Mouse (Mus musculus) retina, adult 2 months (tissue): ENCODE data around the gene Arl16.

Source experiments
- DNase-seq: peaks from one replicate; pipeline ENCODE4 v3.0.0-alpha.2; 2012; ENCODE audit warnings: low read depth, low spot score

The Arl16 gene

DNA sequence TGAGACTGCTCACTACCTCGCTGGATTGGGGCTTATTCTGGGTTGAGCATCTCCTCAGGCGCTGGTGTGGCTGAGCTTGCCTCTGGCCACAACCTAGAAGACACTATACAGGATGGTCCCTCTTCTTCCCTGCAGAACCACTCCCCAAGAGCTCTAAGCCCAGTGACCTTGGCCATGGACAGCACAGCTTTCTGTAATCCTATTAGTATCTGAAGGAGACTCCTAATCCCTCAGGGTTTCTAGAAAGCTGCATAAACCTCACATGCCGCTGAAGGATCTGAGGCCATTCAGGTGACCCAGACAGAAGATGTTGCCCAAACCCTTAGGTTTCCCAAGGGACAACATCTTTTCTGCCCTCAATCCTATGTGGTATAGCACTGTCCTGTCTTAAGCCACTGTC, 15.2 kb downstream of the Arl16 start:
- peak; percentile 89 for DNase-seq

DNA sequence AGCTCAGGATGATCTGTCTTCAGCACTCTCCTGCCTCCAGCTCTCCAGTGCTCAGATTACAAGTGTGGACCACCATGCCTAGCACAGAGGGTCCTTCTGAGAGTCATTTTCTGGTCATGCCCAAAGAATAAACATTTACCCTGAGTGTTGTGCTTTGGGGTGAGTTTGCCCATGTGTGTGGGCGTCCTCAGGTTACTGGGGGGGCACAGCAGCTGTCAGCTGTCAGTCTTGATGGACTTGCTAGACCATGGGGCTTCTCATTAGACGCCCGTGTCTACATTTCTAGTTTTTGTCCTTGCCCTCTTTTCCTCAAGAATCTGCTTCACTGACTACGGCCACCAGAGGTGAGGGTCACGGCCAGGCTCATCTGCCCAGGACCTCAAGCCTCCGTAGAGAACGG, 20.2 kb downstream of the Arl16 start:
- DNase-seq, result no peak

DNA sequence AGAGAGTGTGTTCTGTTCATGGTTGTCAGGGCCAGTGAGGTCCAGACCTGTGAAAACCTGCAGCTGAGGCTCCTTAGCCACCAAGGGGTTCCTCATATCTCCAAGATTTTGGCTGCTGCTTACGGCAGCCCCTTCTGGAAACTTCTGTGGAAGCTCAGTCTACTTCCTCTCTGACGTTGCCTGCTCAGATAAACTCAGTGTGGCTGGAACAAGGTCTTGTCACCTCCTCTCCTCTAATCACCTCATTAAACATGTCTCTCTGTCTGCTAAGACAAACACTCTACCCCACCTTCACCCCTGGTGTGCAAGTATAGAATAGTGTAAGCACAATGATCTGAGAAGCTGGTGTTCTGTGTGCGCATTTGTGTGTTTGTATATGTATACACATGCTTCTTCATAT, 21.9 kb downstream of the Arl16 start:
- no peak for DNase-seq

DNA sequence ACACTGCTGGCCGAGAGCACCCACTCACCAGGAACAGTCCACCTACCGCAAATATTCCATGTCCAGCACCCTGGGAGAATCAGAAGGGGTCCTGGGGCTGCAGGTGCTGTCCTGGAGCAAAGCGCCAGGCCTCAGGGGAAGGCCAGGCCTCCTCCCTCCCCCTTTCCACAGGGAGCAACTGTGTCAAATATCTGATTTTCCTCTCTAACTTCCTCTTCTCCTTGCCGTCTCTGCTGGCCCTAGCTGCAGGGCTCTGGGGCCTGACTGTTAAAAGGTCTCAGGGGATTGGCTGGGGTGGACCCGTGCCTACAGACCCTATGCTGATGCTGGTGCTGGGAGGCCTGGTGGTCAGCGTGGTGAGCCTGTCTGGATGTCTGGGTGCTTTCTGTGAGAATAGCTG, 23.3 kb downstream of the Arl16 start:
- DNase-seq, result no peak

DNA sequence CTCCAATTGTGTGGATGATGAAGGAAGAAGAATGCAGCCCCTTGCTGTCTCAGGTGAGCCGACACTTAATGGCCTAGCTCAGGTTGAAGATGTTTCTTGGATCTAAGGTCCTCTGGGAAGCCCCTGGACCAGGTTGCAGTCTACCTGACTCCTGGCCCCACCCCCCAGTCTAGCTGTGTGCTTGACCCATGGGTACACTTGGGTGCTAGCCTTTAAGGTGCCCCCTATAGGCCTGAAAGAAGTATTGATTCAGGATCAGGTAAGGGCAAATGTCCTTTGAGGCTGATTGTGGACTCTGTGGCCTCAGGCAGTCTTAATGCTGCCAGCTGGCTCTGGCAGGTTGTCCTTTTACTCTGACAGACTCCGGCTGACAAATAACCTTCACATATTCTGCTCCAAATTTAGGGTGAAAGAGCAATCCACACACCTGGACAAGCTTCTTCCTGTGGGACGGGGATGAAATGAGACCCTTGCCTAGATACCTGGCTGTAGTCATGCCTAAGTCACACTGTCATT, 24.6 kb downstream of the Arl16 start:
- DNase-seq, result no peak

DNA sequence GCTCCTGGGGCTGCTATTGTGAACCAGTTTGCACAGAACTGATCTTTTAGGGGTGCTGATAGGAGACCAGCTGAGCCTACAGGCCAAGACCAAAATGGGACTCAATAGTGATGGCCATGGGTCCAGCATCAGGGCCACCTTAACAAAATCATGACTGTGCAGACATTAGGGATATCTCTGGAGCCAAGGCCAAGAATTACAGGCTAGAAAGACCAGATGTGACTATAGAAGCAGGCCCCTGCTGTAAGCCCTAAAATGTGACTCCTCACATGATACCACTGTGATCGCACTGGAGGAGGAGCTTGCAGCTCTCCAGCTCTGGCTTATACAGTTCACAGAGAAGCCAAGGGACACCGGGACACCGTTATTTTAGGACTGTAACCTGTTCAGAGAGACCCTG, 25.1 kb downstream of the Arl16 start, which contains the start of gene Tspan10:
Tspan10 (plus strand) TSS at position 301 of the 400 bp plus-strand sequence.
- no peak for DNase-seq

DNA sequence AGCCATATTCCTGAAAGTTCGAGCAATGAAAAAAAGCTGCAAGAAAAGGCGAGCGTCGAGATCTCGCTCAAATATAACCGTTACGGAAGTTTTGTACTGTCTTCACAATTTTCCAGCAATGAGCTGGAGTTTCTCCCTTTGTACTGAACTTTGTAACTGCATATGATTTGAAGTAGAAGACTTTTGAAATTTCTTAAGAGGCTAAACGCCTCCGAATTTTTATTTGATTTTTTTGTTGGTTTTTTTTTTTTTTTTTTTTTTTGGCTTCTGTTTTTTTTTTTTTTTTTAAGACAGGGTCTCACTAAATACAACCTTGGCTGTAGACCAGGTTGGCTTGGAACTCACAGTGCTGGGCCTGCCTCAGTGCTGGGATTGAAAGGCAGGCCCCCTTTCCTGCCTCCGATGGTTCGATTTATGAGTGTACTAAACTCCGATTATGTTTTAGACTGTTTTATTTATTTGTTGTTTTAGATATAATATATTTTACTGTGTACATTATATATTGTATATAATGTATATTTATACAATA, 29.5 kb downstream of the Arl16 start:
- no peak for DNase-seq

DNA sequence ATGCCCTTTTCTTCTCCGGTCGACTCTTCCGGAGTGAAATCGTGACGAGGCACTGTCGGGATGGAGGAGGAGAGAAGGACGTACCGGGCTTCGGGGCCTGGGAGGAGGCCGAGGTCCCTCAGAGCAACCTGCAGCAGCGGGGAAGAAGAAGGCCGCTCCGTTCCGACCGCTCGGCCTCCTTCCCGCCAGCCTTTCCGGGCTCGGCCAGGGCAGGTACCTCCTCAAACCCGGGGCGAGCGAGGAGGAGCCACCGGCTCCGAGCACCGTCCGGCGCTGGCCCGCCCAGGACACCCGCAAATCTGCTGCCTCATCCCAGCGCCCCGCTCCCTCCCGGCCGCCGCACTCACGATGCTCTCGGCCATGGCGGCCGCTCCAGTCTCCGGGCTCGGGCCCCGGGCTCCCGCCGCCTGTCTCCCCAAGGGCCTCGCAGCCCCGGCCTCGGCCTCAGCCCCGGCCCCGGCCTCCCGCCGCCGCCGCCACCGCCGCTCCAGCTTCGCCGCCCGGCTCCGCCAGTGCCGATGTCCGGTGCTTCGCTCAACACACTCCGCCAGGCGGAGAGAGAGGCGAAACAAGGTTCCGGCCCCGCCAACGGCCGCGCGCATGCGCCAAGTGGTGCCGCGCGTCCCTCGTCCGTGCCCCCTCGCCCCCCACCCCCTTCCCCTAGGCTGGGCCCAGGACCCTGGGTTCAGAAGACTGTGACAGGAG, 30.1 kb downstream of the Arl16 start, which contains the start of gene Nploc4:
Nploc4 (minus strand) TSS at position 557 of the 705 bp plus-strand sequence.
- no peak for DNase-seq

DNA sequence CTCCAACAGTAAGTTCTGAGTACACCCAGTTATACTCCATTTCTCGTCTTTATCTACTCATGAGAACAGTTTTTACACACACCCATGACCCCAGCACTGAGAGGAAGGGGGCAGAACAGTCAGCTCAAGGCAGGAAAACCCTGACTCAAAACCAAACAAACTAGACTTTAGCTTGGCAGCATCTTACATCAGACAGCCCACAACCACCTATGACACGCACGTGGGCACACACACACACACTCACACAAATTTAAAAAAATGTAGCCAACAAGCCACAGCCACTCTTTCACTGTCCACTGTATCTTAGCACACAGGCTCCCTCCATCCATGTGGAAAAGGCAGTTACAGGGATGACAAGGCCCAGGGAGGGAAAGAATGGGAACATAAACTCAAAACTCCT, 40.7 kb downstream of the Arl16 start:
- DNase-seq, result no peak

DNA sequence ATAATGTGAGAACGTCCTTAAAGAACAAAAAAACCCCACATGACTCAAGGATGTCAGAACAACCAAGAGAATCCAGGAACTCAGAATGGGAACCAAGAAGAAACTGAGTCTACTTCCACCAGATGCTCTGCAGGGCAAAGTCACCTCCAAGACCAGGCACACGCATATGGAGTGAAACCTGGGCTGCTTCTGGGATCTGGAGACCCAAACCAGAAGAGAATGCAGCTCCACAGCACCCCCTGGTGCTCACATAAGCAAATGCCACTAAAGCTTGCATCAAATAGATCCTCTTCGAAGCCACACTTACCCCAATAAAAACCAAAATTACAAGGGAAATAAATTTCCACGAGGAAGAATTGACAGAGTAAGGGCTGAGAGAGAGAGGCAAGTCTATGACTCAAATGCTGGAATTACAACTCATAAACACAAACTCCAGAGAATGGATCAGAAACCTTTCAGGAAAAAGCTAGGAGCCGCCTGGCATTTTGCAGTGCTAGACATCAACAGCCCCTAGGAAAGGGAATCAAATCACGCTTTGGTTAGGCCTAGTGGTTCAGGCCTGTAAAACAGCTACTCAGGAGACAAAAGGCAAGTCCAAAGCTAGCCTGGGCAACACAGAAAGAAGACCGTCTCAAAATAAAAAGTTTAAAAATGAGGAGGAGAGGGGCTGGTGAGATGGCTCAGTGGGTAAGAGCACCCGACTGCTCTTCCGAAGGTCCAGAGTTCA, 43.7 kb downstream of the Arl16 start:
- DNase-seq, result no peak

DNA sequence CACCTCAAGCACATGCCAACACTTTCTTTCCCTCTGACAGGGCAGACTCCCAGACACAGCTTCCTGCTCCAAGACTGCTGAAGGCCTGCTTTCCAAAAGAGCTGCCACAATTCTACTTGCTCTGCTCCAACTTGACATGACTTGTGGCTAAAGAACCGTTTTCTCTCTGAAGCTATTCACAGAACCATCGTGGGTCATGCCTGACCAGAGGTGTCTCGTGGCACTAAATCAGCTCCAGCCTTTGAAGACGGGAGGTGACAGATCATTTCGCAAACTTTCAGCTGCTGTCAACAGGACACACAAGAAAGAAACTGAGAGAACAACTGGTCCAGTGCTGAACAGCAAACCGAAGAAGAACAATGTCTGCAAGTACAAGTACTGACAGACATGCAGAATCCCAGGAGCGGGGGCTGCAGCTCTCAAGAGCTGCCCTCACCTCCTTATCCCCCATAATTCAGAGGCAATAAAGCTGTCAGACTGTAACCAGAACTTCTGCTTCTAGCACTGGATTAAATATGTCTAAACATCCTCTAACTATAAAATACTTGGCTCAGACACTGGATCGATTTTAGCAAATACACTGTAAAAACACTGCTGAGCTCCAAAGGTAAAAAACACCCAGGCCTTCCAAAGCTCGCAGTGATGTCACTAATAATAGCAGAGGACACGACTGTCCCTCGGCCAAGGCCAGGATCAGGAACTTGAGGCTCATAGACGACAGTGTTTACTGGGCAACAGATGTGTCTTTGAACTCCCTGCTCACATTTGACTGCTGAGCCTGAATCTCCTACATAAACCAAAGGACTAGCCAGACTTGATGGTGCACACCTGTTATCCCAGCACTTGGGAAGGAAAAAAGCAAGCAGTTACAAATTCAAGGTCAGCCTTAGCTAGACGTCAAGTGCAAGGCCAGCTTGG, 44.5 kb downstream of the Arl16 start:
- DNase-seq, result no peak

DNA sequence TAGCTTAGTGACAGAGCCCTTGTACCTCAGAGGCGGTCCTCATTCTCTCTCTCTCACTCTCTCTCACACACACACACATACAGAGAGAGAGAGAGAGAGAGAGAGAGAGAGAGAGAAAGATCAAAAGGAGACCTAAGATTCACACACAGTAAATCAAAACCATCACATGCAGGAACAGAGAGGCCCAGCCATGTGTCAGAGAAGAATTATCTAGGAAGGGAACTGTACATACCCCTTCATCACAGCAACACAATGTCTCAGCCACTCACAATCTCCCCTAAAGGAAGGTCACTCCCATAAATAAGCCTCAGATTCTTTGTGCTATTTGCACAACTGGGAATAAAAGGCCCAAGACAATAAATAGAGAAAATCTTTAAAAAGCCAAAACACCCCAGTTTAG, 48.8 kb downstream of the Arl16 start:
- DNase-seq, result no peak

DNA sequence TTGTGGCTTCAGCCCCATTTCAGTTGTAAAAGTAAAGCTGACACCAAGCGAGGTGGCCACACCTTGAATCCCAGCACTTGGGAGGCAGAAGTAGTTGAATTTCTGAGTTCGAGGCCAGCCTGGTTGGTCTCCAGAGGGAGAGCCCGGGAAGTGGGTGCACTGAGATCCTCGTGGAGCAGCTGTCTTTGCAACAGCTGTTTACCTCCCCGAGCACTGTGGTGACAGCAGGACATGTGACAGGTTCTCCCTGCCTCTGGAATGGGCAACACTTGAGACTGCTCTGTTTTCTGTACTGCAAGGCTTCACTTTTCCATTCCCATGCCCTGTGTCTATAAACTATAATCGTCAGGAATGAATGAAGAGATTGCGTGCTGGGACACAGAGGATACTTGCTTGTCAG, 49.6 kb downstream of the Arl16 start:
- DNase-seq, result no peak
